Mouse (Mus musculus) embryo, embryonic 10.5 days (tissue): ENCODE data around the gene Tnfsf13.

ENCODE experiments used
- DNase-seq: peaks from one replicate; pipeline ENCODE4 v3.0.0-alpha.2; 2015; ENCODE audit warnings: low spot score

Tnfsf13 gene

GRCm38 (mm10) chr11:69685526-69686148 is at the start of gene Tnfsf13:
Gene Tnfsf13, minus strand, starts transcription at chr11:69685784.
- no peak for DNase-seq

DNA sequence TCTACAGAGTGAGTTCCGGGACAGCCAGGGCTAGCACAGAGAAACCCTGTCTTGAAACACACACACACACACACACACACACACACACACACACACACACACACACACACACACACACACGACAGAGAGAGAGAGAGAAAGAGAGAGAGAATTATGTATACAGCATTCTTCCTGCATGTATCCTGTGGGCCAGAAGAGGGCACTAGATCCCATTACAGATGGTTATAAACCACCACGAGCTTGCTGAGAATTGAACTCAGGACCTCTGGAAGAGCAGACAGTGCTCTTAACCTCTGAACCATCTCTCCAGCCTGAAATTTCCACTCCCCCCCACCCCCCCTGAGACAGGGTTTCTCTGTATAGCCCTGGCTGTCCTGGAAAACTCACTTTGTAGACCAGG is 45.8 kb upstream of the Tnfsf13 start:
- DNase-seq, result peak; percentile 16

DNA sequence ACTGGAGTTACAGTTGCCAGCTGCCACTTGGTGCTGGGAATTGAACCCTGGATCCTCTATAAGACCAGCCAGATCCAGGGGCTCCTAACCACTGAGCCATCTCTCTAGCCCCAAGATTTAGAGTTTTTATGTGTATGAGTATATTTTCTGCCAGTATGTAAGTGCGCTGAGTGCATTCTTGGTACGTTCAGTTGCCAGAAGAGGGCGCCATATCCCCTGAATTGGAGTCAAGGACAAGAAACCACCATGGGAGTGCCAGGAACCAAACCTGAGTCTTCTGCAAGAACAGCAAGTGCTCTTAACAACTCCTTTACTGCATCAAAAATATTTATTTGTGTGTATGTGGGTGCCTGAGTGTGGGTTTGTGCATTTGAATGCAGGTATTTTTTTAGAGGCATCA is 43.5 kb upstream of the Tnfsf13 start:
- DNase-seq, result peak; percentile 77

- peak; percentile 17 for DNase-seq
These were observed 40.4 kb upstream of the Tnfsf13 start for GRCm38 (mm10) chr11:69725951-69726350.

DNA sequence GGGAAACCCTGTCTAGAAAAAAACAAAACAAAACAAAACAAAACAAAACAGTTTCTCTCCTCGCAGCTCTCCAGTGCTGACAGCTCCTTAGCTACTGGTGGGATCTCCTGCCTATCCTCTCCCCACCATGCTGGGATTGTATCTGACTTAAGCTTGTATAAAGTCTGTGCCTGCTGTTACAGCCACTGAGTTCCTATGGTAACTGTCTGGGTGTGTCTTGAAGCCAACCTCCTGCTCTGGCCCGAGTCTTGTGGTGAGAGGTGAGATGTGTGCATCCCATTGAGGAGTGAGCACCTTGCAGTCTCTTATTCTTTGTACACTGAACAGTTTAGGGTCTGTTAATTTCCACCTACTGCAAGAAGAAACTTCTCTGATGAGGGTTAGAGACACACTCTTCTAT is 37.5 kb upstream of the Tnfsf13 start:
- no peak for DNase-seq

DNA sequence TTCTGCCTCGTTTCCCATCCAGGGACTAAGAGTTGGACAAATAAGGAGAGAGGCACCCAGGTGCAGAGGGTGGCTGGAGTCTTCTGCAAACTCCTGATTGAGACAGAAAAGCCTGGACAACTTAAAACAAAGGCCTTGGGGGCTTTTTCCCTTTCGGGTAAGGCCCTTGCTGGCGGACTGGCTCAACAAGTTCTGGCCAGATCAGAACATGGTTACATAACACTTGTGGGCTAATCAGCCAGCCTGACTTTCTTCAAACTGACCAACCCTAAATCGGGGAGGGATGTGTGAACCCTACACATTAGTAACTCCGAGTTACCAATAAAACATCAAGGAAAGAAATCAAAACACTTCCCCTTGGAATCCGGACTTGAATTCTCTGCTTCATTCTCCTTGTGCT is 35.3 kb upstream of the Tnfsf13 start:
- no peak for DNase-seq

GRCm38 (mm10) chr11:69719423-69719822 is 33.8 kb upstream of the Tnfsf13 start:
- DNase-seq, result peak; percentile 17

- peak; percentile 38 for DNase-seq
These were observed 33.1 kb upstream of the Tnfsf13 start for GRCm38 (mm10) chr11:69718661-69719060.

GRCm38 (mm10) chr11:69716953-69717352 is 31.4 kb upstream of the Tnfsf13 start:
- DNase-seq, result peak; percentile 6

DNA sequence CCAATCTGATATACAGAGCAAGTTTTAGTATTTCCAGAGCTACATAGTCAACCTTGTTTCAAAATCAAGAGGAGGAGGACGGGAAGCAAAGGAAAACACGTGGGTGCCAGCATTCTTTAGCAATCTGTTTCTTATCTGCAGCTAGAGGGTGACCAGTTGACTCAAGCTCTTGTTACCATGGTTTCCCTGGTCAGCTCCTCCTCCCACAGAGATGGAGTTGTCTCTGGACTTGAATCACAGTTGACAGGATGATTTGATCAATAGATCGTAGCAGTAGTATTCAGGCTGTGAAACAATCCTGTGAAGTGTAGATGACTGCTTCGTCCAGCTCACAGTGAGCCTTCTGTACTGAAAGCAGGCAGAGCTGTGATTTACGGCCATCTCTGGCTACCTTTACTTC is 30.3 kb upstream of the Tnfsf13 start:
- peak; percentile 72 for DNase-seq

- peak; percentile 51 for DNase-seq
These were observed 29.9 kb upstream of the Tnfsf13 start for GRCm38 (mm10) chr11:69715482-69715881.

DNA sequence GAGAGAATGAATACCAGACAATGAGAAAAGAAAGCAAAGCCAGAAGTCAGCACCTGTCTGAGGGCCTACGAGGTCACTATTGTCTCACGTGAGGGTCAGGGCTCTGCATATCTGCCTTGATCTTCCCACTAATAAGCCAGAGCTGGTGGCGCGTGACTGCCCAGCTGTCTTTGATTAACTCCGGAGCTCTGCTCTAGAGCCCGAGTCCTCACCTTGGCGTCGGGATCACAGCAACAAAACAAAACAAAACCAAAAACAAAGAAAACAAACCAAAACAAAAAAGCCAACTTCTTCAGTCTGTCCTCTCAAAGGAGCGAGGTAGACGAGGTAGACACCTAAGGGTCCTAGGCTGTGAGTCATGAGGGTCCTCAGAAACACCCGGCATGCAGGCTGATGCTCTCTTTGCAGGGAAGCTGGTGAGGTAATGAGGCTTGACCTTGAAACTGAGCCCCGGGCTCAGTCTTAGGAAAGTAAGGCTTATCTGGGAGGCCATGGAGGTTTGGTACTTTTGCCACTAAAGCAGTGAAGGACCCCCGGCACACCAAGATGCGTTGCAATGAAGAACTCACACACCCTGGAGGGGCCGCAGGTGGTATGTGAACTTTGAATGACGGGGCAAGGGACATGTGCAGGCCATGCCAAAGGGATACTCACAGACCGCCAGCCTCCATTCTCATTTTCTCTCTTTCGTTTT is 29.2 kb upstream of the Tnfsf13 start:
- DNase-seq, result peak; percentile 76

- peak; percentile 48 for DNase-seq
These were observed 27.5 kb upstream of the Tnfsf13 start for GRCm38 (mm10) chr11:69712954-69713672.

- no peak for DNase-seq
These were observed 25.5 kb upstream of the Tnfsf13 start for GRCm38 (mm10) chr11:69711082-69711481.

DNA sequence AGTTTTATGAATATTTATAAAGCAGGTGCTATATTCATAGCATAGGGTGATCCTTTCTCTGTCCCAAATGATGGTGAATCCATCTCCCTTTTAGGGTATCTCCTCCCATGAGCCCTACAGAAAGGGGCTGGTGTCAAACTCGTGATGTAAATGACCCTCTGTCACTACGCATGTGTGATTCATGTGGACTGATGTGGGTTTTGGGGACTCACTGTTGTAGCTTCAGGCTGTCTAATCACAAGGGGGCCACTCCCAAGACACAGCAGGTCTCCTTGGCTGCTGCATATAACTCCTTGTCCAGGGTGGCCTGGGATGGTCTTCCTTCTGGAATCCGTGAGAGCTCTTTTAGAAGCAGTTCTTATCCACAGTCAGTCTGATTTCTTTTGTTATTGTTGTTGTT is 24.9 kb upstream of the Tnfsf13 start:
- no peak for DNase-seq

- no peak for DNase-seq
These were observed 24.2 kb upstream of the Tnfsf13 start for GRCm38 (mm10) chr11:69709554-69710446.

GRCm38 (mm10) chr11:69708614-69709265 is 23.2 kb upstream of the Tnfsf13 start:
- no peak for DNase-seq

DNA sequence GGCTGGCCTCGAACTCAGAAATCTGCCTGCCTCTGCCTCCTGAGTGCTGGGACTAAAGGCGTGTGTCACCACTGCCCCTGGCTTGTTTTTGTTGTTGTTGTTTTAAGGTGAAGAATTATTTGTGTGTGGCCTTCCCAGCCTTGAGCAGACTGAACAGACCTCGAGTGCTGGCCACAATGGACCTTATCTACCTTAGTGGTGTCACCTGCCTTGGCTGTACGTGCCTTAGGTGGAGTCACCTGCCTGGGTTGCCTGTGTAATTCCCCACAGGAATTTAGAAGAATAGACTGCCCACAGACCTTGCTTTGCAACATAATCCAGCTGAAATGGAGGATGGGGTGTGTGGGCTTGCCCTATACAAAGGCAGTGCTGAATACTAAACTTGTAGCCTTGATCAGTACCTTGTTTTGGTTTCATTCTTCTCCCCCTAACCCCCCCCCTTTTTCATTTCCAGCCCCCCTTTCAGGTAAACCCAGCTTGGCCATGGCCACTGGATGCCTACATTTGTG is 22.3 kb upstream of the Tnfsf13 start:
- no peak for DNase-seq

DNA sequence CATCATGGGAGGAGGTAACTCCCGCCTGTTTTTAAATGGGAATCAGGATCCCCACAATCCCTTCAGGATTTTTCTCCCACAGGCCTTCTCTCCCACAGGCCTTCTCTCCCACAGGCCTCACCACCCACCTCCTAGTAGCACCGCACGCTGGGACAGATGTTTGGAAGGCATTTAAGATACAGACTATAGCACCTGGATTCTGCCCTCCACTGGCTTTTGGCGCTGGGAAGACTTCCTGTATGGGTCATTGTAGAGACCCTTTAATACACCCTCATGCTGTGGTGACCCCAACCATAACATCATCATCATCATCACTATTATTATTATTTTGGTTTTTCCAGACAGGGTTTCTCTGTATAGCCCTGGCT is 21.9 kb upstream of the Tnfsf13 start:
- DNase-seq, result no peak

DNA sequence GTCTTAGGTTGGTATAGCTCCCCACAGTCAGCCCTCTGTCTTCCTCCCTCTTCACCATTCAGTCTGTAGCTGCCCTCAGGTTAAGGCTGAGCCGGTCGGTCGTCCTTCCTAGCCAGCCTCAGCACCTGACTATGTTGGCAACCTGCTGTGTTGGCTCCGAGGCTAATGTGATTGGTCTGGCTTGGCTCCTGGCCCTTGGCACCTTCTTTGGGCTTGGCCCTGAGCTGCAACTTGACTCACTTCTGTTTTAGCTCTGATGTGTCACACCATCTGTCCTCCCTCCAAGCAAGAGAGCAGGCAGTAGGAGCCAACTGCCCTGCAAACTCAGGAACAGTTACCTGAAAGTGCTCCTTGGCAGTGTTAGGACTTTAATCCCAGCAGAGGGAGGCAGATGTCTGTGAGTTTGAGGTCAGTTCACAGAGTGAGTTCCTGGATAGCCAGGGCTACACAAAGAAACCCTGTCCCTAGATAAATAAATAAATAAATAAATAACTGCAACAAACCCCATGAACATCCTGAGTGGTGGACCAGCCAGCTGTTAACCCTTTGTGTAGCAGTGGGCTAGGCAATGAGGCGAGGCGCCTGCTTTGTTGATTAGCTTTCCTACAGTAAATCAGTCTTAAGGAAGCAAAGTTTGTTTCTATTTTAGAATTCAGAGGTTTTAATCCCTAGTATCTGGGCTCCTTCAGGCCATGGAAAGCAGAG is 21.3 kb upstream of the Tnfsf13 start:
- DNase-seq, result no peak

GRCm38 (mm10) chr11:69704613-69705010 is 19.0 kb upstream of the Tnfsf13 start:
- DNase-seq, result no peak
